Mouse (Mus musculus) lung, postnatal 0 days (tissue): ENCODE measurements around the gene Gprc5b.

Source experiments
- CTCF ChIP-seq: IDR thresholded peaks from 2 replicates; pipeline ENCODE4 v1.5.1; 2016; ENCODE audit warnings: antibody characterized with exemption, mild to moderate bottlenecking
- EP300 ChIP-seq: IDR thresholded peaks from 2 replicates; pipeline ENCODE4 v1.6.1; 2016; ENCODE audit warnings: antibody characterized with exemption, mild to moderate bottlenecking, control low read depth

- TF ChIP-seq CTCF = no peak
- peak; percentile 94 for TF ChIP-seq EP300
These were observed 57.3 kb downstream of the Gprc5b start for GRCm38 (mm10) chr7:118937469-118938387.
